Mouse (Mus musculus): ENCODE measurements around the gene Stard5.

Gene Stard5

GRCm38 (mm10) chr7:83661763-83662162 lies 30.0 kb downstream of the Stard5 start:
- no peak for DNase-seq (ENCODE audit: low read depth in 2 of 2, low spot score in 2 of 2)

- no peak for DNase-seq (ENCODE audit: low read depth in 2 of 2, low spot score in 2 of 2)
These were observed 31.1 kb downstream of the Stard5 start for GRCm38 (mm10) chr7:83662711-83663375.

DNA sequence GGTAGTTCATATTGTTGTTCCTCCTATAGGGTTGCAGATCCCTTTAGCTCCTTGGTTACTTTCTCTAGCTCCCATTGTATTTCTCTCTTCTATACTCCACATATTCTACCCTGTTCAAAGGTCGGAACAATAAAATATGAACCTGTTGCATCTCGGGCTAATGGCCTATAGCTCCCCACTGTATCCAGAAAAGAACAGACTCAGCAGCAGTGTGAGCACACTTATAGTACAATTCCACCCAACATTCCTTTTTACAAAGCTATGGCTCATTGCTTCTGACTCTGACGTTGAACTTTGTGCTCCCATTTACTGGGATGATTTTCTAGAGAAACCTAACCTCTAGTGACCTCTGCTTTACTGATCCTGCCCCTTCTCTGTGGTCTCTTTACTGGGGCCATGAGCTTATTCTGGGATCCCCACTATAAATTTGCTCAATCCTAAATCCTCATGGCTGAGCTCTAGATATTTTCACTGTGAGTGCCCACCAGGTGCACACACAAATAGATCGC lies 34.4 kb downstream of the Stard5 start:
- no peak for DNase-seq (ENCODE audit: low read depth in 2 of 2, low spot score in 2 of 2)

GRCm38 (mm10) chr7:83667936-83668645 lies 36.3 kb downstream of the Stard5 start:
- no peak for DNase-seq (ENCODE audit: low read depth in 2 of 2, low spot score in 2 of 2)

GRCm38 (mm10) chr7:83668724-83669123 lies 37.0 kb downstream of the Stard5 start:
- DNase-seq (ENCODE audit: low read depth in 2 of 2, low spot score in 2 of 2), result no peak

DNA sequence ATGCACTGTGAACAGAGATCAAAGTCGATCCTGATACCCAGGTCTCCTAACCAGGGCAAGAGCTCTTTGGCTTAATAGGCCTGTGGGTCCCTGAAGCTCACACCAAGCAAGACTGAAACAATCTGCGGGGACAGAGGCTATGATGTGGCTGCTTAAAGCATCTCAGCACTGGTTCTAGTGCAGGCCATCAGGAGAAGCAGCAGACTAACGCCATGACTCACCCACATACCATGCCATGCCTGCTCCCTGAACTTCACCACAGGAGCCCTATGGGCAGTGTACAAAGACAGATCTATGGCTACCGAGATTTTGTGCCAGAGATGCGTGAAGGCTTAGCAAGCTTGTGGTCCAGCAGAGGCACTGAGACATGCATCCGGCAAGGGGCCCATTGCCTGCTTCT lies 39.8 kb downstream of the Stard5 start:
- no peak for DNase-seq (ENCODE audit: low read depth in 2 of 2, low spot score in 2 of 2)

- DNase-seq (ENCODE audit: low read depth in 2 of 2, low spot score in 2 of 2), result peak in 1 of 2 experiments; percentile 53
These were observed 43.9 kb downstream of the Stard5 start for GRCm38 (mm10) chr7:83675545-83676254.

GRCm38 (mm10) chr7:83677296-83677695 lies 45.5 kb downstream of the Stard5 start:
- DNase-seq (ENCODE audit: low read depth in 2 of 2, low spot score in 2 of 2), result no peak

DNA sequence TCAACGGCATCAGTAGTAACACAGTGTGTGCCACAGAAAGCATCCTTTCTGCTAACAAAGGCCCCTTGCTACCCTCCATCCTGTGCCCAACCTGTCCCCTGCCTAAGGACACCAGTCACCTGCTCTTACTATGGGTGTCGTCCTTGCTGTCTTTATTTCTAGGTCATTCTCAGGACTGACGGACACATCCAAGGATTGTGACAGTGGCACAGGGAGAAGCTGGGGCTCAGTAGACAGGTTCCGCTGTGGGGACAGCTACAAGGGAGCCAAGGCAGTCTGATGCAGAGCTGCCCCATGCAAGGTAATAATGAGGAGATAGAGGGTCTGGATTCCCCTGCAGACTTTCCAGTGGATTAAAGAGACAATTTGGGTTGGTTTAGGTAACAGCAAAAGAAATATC lies 46.7 kb downstream of the Stard5 start:
- DNase-seq (ENCODE audit: low read depth in 2 of 2, low spot score in 2 of 2), result no peak

- no peak for DNase-seq (ENCODE audit: low read depth in 2 of 2, low spot score in 2 of 2)
These were observed 51.0 kb downstream of the Stard5 start for GRCm38 (mm10) chr7:83682640-83683274.

- no peak for DNase-seq (ENCODE audit: low read depth in 2 of 2, low spot score in 2 of 2)
These were observed 63.9 kb downstream of the Stard5 start for GRCm38 (mm10) chr7:83695449-83696212.

- no peak for DNase-seq (ENCODE audit: low read depth in 2 of 2, low spot score in 2 of 2)
These were observed 67.4 kb downstream of the Stard5 start for GRCm38 (mm10) chr7:83699066-83699745.
